Mouse (Mus musculus) limb, embryonic 14.5 days (tissue): ENCODE data around the gene Slc10a1. TPM values are rescaled to one million over a fixed set of nuclear protein-coding genes. Genes with fewer than 3 reads are reported as not detected.

Source experiments
- ATAC-seq: fragments of 200-750 bp; cut with Nextera tagmentation; 2 replicates; pipeline ENCODE4 v1.8.0; 2017; ENCODE audit warnings: low read depth, moderate number of reproducible peaks, moderate TSS enrichment; ENCODE audit not compliant: low FRiP score
- DNase-seq: peaks from one replicate; pipeline ENCODE4 v3.0.0-alpha.2; 2015; ENCODE audit warnings: low spot score
- H3K27ac ChIP-seq: fragments of 300-500 bp; sonication (generic); replicated peaks from 2 replicates; pipeline ENCODE4 v1.5.1; 2014; ENCODE audit warnings: low read depth, mild to moderate bottlenecking, low read length, moderate library complexity, mixed read lengths
- H3K27me3 ChIP-seq: fragments of 300-500 bp; sonication (generic); 2 replicates; pipeline ENCODE4 v1.6.1; 2014; ENCODE audit warnings: low read length, mixed read lengths; ENCODE audit not compliant: control insufficient read depth, insufficient read depth
- H3K36me3 ChIP-seq: fragments of 300-500 bp; sonication (generic); 2 replicates; pipeline ENCODE4 v1.6.1; 2014; ENCODE audit warnings: mild to moderate bottlenecking, low read length, moderate library complexity, mixed read lengths; ENCODE audit not compliant: control insufficient read depth, insufficient read depth
- H3K4me1 ChIP-seq: fragments of 300-500 bp; sonication (generic); 2 replicates; pipeline ENCODE4 v1.6.1; 2014; ENCODE audit warnings: antibody characterized with exemption, low read length, mixed read lengths; ENCODE audit not compliant: control insufficient read depth, insufficient read depth
- H3K4me2 ChIP-seq: fragments of 300-500 bp; sonication (generic); replicated peaks from 2 replicates; pipeline ENCODE4 v1.6.1; 2014; ENCODE audit warnings: low read depth, mild to moderate bottlenecking, low read length, moderate library complexity; ENCODE audit not compliant: severe bottlenecking
- H3K4me3 ChIP-seq: fragments of 300-500 bp; sonication (generic); replicated peaks from 2 replicates; pipeline ENCODE4 v1.5.1; 2014; ENCODE audit warnings: low read length
- H3K9ac ChIP-seq: fragments of 300-500 bp; sonication (generic); 2 replicates; pipeline ENCODE4 v1.6.1; 2014; ENCODE audit warnings: mild to moderate bottlenecking, low read depth, low read length, moderate library complexity; ENCODE audit not compliant: severe bottlenecking
- H3K9me3 ChIP-seq: fragments of 300-500 bp; sonication (generic); 2 replicates; pipeline ENCODE4 v1.6.1; 2016; ENCODE audit warnings: low read length; ENCODE audit not compliant: control insufficient read depth
- POLR2A ChIP-seq: fragments of 200-500 bp; IDR thresholded peaks from 2 replicates; pipeline ENCODE4 v1.8.0; 2012; ENCODE audit warnings: inconsistent platforms, mild to moderate bottlenecking, moderate library complexity, borderline replicate concordance; ENCODE audit not compliant: insufficient read depth, insufficient read length; ENCODE audit errors: extremely low read depth
- WGBS: fragments of 180-500 bp; shearing (Covaris S2); extraction: QIAGEN DNeasy Blood & Tissue Kit; methylation state at CpG from one replicate; pipeline ENCODE4 v1.1.7; 2014; 5-methylcytosine and 5-hydroxymethylcytosine counted together
- polyA plus RNA-seq, 2 experiments: library from polyadenylated mRNA; depleted of rRNA in 1 of 2; stranded (reverse) in 1 of 2; unstranded in 1 of 2; fragments of >200 nt; fragmentation: Nextera tagmentation in 1 of 2; extraction: Ambion mirVana in 1 of 2; gene quantifications; 2 replicates each; pipeline versions ENCODE4 v1.2.1 to v1.2.3; 2012 to 2014

Slc10a1 gene
- polyA plus RNA-seq, 2 experiments, result 0.45 TPM; not detected in 1

DNA sequence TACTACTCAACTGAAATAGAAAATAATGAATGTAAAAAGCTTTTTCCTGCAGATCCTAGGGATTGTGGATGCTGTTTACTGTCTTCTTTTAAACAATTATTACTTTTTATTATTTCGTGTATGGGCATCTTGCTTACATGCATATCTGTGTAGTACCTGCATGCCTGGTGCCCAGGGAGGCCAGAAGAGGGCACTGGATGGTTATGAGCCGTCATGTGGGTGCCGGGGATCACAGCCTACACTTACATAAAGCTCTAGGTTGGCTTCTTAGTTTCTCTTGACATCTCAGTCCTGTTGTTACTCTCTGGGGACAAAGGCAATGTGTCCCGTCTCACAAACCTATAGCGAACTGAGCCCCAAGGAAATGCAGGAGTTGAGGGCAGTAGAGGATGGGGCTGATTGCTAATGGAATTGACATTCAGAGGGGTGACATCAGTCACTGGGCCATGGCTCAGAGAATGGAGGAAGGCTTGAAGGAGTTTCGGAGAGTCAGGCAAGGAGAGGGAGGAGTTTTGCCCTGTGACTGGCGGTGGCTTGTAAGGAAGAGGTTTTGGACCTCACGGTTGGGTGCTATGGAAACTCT is 24.1 kb upstream of the Slc10a1 start:
- Histone ChIP-seq H3K4me1 (no peaks in the 10 kb centered on the region), H3K27me3 (no peaks in the 10 kb centered on the region), H3K36me3 (no peaks in the 10 kb centered on the region), H3K9me3 (no peaks in the 10 kb centered on the region), H3K27ac (no peak overlapping the region), H3K4me2 (no peak overlapping the region), H3K4me3 (no peak overlapping the region), H3K9ac (no peak overlapping the region)
- TF ChIP-seq POLR2A, result no peak
- ATAC-seq (no peak), DNase-seq (no peak)
- WGBS, result 71% methylated on average over 8 of the region's 8 CpGs

DNA sequence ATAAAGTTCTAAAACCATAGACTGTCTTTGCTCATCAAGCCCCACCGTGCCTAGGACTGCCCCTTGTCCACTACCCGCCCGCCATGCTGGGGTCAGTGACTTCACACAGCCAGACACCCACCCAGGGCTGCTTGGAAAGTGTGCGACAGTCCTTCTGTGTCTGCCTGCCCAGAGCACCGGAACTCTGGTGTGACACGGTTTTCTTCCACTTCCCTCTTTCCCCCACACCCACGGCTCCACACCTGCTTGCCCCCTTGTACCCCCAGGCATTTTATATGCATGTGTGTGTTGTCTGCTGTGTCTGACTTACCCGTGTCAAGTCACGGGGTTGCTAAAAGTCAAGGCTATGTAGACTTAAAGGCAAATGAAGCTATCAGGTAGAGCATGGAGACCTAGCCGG is 23.3 kb upstream of the Slc10a1 start:
- WGBS, result 76% methylated on average over 10 of the region's 10 CpGs
- no peaks in the 10 kb centered on the region for H3K4me1 ChIP-seq
- no peak overlapping the region for H3K27ac ChIP-seq
- DNase-seq (no peak), ATAC-seq (no peak)
- H3K4me3 ChIP-seq, result no peak overlapping the region
- no peaks in the 10 kb centered on the region for H3K9me3 ChIP-seq
- H3K27me3 ChIP-seq, result no peaks in the 10 kb centered on the region
- TF ChIP-seq POLR2A, result no peak
- H3K4me2 ChIP-seq, result no peak overlapping the region
- no peaks in the 10 kb centered on the region for H3K36me3 ChIP-seq
- H3K9ac ChIP-seq, result no peak overlapping the region

DNA sequence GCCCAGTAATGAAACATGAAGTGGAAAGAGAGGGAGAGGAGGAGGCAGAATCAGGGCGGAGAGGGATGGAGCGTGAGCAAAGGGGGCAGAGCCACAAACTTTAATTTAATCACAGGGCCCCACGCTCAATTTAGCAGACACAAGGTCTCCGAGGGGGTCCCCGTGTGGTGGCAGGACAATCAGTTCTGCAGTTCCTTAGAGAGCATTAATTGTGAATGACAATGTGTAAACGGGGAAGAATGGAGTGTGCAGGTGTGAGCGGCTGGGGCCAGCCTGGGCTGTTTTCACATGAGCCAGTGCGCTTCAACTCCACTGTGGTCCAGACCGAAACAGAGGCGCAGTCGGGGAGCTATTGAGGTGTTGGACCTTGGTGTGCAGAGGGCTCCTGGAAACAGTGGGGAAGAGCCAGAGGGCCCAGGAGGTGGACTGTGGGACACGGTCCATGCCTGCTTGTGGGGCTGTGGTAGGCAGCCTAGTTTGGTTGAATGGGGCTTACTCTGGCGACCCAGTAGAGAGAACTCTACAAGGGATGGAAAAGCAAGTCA is 22.5 kb upstream of the Slc10a1 start:
- H3K4me3 ChIP-seq, result no peak overlapping the region
- H3K27me3 ChIP-seq, result no peaks in the 10 kb centered on the region
- 84% methylated on average over 13 of the region's 13 CpGs for WGBS
- no peaks in the 10 kb centered on the region for H3K36me3 ChIP-seq
- H3K27ac ChIP-seq, result no peak overlapping the region
- no peak overlapping the region for H3K4me2 ChIP-seq
- H3K9ac ChIP-seq, result no peak overlapping the region
- no peak for TF ChIP-seq POLR2A
- H3K9me3 ChIP-seq, result no peaks in the 10 kb centered on the region
- DNase-seq, result no peak
- no peak for ATAC-seq
- H3K4me1 ChIP-seq, result no peaks in the 10 kb centered on the region

DNA sequence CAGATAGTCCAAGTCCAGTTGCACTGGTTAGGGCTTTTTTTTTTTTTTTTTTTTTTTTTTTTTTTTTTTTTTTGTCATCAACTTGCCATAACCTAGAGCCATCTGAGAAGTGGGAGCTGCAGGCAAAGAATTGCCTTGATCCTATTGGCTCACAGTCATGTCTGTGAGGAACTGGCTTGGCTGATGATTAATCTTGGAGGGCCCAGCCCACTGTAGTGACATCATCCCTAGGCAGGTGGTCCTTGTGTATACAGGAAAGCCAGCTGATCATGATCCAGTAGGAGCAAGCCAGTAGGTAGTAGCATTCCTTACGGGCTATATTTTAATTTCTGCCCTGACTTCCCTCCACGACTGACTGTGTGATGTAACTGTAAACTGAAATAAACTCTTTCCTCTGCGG is 19.8 kb upstream of the Slc10a1 start:
- Histone ChIP-seq H3K27me3 (no peaks in the 10 kb centered on the region), H3K4me1 (no peaks in the 10 kb centered on the region), H3K9ac (no peak overlapping the region), H3K36me3 (no peaks in the 10 kb centered on the region), H3K9me3 (no peaks in the 10 kb centered on the region), H3K27ac (no peak overlapping the region), H3K4me2 (no peak overlapping the region), H3K4me3 (no peak overlapping the region)
- ATAC-seq, result no peak
- WGBS, result 81% methylated on average over 3 of the region's 3 CpGs
- no peak for DNase-seq
- no peak for TF ChIP-seq POLR2A

DNA sequence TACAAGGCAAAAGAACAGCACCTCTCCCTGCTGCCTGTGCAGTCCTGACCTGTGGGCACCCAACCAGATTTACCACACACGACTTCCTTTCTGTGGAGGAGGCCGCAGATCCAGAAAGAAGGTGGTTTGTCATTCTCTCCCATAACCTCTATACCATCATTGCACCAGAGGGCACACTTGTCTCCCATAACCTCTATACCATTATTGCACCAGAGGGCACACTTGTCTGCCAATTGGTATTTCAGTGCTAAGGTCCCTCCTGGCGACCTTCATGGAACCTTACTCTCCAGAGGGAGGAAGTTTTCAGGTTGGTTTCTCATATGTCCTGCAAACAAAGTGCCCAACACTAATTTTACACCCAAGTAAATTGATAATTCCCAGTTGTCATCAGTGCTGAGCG is 18.1 kb upstream of the Slc10a1 start:
- H3K4me3 ChIP-seq, result no peak overlapping the region
- H3K27ac ChIP-seq, result no peak overlapping the region
- H3K9me3 ChIP-seq, result no peaks in the 10 kb centered on the region
- H3K27me3 ChIP-seq, result no peaks in the 10 kb centered on the region
- DNase-seq (no peak), ATAC-seq (no peak)
- no peak overlapping the region for H3K9ac ChIP-seq
- no peak overlapping the region for H3K4me2 ChIP-seq
- H3K36me3 ChIP-seq, result no peaks in the 10 kb centered on the region
- WGBS, result 81% methylated on average over 4 of the region's 4 CpGs
- H3K4me1 ChIP-seq, result no peaks in the 10 kb centered on the region
- TF ChIP-seq POLR2A, result no peak
